Mouse (Mus musculus): ENCODE measurements at regions not wholly inside any gene's neighbourhood (a gene's known extent, or its start where the extent isn't known, plus 50 kb on each side); places are given as distances from the start of the nearest gene placed in this dataset.
"Not testable (repeated sequence)": the region's sequence is repeated elsewhere in the genome, so short reads cannot be mapped to it uniquely, and the experiment has no call there.

DNA sequence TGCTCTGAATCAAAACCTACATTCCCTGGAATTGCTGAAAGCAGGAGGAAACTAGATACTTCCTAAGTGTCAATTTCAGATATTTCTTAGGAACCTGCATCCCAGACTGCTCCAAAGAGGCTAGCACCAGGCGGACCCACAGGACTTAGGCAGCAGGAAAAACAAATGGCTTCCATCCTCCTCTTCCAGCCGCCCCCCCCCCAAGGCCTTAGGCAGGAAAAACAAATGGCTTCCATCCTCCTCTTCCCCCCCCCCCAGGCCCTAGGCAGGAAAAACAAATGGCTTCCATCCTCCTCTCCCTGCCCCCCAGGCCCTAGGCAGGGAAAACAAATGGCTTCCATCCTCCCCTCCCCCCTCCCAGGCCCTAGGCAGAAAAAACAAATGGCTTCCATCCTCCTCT is 64.5 kb upstream of the Nap1l2 start:
- 52% methylated on average over 2 of the region's 2 CpGs for WGBS
- ATAC-seq, result no peak
- no peaks in the 10 kb centered on the region for H3K4me1 ChIP-seq (ENCODE audit: insufficient read depth, low read depth, low read length)

DNA sequence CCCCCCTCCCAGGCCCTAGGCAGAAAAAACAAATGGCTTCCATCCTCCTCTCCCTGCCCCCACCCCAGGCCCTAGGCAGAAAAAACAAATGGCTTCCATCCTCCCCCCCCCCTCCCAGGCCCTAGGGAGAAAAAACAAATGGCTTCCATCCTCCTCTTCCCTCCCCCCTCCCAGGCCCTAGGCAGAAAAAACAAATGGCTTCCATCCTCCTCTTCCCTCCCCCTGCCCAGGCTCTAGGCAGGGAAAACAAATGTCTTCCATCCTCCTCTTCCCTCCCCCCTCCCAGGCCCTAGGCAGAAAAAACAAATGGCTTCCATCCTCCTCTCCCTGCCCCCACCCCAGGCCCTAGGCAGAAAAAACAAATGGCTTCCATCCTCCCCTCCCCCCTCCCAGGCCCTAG is 65.0 kb upstream of the Nap1l2 start:
- not testable (repeated sequence) for H3K4me1 ChIP-seq (ENCODE audit: insufficient read depth, low read depth, low read length); H3K9ac ChIP-seq (replicated peaks; ENCODE audit: low read depth); H3K36me3 ChIP-seq (ENCODE audit: insufficient read depth, low read length); H3K4me3 ChIP-seq (ENCODE audit: low read depth, low read length); ATAC-seq; H3K4me2 ChIP-seq (replicated peaks; ENCODE audit: low read depth, low read length); DNase-seq (ENCODE audit: low spot score); H3K27ac ChIP-seq (ENCODE audit: low read length); H3K9me3 ChIP-seq (ENCODE audit: low read length); H3K27me3 ChIP-seq (replicated peaks; ENCODE audit: insufficient read depth, low read length)

More for the DNA sequence above, 64.5 kb upstream of the Nap1l2 start:
- no peak for DNase-seq (ENCODE audit: low spot score)
- no peak for TF ChIP-seq EP300 (IDR thresholded peaks at IDR 0.05)
- TF ChIP-seq CTCF (IDR thresholded peaks at IDR 0.05), result no peak
- Histone ChIP-seq H3K27me3 (replicated peaks; ENCODE audit: insufficient read depth, low read length) (no peaks in the 10 kb centered on the region), H3K9ac (replicated peaks; ENCODE audit: low read depth) (no peak overlapping the region), H3K4me3 (ENCODE audit: low read depth, low read length) (no peak overlapping the region), H3K36me3 (ENCODE audit: insufficient read depth, low read length) (no peaks in the 10 kb centered on the region), H3K9me3 (ENCODE audit: low read length) (no peaks in the 10 kb centered on the region), H3K4me2 (replicated peaks; ENCODE audit: low read depth, low read length) (no peak overlapping the region), H3K27ac (ENCODE audit: low read length) (no peak overlapping the region)

DNA sequence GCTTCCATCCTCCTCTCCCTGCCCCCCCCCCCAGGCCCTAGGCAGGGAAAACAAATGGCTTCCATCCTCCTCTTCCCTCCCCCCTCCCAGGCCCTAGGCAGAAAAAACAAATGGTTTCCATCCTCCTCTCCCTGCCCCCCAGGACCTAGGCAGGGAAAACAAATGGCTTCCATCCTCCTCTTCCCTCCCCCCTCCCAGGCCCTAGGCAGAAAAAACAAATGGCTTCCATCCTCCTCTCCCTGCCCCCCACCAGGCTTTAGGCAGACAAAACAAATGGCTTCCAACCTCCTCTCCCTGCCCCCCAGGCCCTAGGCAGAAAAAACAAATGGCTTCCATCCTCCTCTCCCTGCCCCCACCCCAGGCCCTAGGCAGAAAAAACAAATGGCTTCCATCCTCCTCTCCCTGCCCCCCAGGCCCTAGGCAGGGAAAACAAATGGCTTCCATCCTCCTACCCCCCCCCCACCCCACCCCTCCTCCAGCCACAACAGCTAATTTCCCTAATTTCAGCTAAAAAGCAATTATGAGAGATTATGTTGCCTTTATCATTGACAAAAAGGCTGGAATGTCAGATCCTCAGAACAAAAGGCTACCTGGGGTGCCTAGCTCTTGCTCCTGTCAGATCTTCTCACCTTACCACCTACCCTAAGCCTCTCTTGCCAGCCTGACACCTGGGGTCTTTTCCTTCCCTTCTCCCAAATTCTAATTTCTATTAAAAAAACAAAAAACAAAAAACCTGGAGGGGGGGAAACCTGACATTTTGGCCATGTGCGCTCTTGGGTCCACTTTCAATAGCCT is 65.8 kb upstream of the Nap1l2 start:
- whole genome bisulfite sequencing, result 63% methylated on average over 1 of the region's 1 CpGs
- H3K9ac ChIP-seq (replicated peaks; ENCODE audit: low read depth); H3K4me3 ChIP-seq (ENCODE audit: low read depth, low read length); H3K27ac ChIP-seq (ENCODE audit: low read length); H3K9me3 ChIP-seq (ENCODE audit: low read length); H3K4me2 ChIP-seq (replicated peaks; ENCODE audit: low read depth, low read length); H3K36me3 ChIP-seq (ENCODE audit: insufficient read depth, low read length); H3K4me1 ChIP-seq (ENCODE audit: insufficient read depth, low read depth, low read length); H3K27me3 ChIP-seq (replicated peaks; ENCODE audit: insufficient read depth, low read length); DNase-seq (ENCODE audit: low spot score); ATAC-seq: not testable (repeated sequence)

DNA sequence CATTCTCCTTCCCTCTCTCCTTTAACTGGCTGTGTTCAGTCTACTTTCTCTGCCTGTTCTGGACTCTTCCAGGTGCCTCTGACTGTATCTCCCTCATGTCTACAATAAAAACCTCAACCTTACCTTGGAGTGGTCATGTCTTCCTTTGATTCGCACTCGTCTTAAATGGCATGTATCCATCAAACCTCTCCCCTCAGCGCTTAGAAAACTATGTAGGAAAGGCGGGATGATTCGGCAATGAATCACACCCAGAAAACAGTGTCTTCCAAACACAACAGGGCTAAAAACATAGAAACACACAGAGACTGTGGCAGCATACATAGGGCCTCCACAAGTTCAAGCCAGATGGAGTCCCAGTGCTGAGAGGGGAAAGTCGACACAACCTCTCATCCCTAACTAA is 66.4 kb upstream of the Nap1l2 start:
- H3K4me1 ChIP-seq (ENCODE audit: insufficient read depth, low read depth, low read length), result no peaks in the 10 kb centered on the region
- 84% methylated on average over 6 of the region's 6 CpGs for WGBS
- no peak for DNase-seq (ENCODE audit: low spot score)
- no peak overlapping the region for H3K4me2 ChIP-seq (replicated peaks; ENCODE audit: low read depth, low read length)
- no peaks in the 10 kb centered on the region for H3K27me3 ChIP-seq (replicated peaks; ENCODE audit: insufficient read depth, low read length)
- no peaks in the 10 kb centered on the region for H3K36me3 ChIP-seq (ENCODE audit: insufficient read depth, low read length)
- TF ChIP-seq EP300 (IDR thresholded peaks at IDR 0.05) (no peak), CTCF (IDR thresholded peaks at IDR 0.05) (no peak)
- no peak overlapping the region for H3K9ac ChIP-seq (replicated peaks; ENCODE audit: low read depth)
- H3K27ac ChIP-seq (ENCODE audit: low read length), result no peak overlapping the region
- no peaks in the 10 kb centered on the region for H3K9me3 ChIP-seq (ENCODE audit: low read length)
- ATAC-seq, result no peak
- H3K4me3 ChIP-seq (ENCODE audit: low read depth, low read length), result no peak overlapping the region

DNA sequence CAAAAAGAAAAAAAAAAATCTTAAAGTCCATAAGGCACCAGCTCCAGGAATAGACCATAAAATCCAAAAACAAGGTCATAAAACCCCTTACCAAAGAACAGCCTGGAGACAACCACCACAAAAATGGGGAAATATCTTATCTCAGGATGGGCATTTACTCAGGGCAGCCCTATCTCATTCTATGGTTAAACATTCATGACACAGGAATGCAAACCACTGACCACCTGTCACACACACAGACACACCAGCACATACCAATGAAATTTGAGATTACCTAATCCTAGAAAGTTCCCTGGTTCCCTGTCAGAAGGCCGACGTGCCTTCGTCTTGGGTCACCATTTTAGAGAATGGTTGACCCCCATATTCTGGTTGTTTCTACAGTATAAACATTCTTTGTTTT is 66.3 kb upstream of the Cdx4 start:
- TF ChIP-seq EP300 (IDR thresholded peaks at IDR 0.05) (no peak), CTCF (IDR thresholded peaks at IDR 0.05) (no peak)
- 42% methylated on average over 3 of the region's 3 CpGs for WGBS

DNA sequence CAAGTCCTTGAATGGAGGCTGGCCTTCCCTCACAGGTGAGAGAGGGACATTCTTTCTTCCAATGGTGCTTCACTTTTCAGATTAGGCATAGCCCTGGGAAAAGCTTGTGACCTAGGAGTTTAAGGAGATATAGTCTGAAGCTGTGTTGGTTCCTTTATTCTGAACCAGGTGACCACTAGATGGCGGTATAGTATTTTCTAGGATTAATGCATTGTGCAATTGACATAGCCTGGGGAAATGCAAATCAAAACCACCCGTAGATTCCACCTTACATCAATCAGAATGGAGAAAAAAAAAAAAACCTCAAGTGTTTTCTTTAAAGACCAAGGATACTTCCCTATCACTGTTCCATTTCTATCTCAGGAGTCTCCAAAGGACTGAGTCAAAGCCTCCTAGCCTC is 61.3 kb upstream of the Cdx4 start:
- no peaks in the 10 kb centered on the region for H3K4me1 ChIP-seq (ENCODE audit: insufficient read depth, low read depth, low read length)
- no peaks in the 10 kb centered on the region for H3K36me3 ChIP-seq (ENCODE audit: insufficient read depth, low read length)
- no peak overlapping the region for H3K9ac ChIP-seq (replicated peaks; ENCODE audit: low read depth)
- TF ChIP-seq CTCF (IDR thresholded peaks at IDR 0.05), result peak; percentile 71
- no peak for TF ChIP-seq EP300 (IDR thresholded peaks at IDR 0.05)
- WGBS, result 12% methylated on average over 2 of the region's 2 CpGs
- H3K9me3 ChIP-seq (ENCODE audit: low read length), result no peaks in the 10 kb centered on the region
- H3K27me3 ChIP-seq (replicated peaks; ENCODE audit: insufficient read depth, low read length), result no peaks in the 10 kb centered on the region
- H3K4me3 ChIP-seq (ENCODE audit: low read depth, low read length), result no peak overlapping the region
- no peak for ATAC-seq
- no peak overlapping the region for H3K27ac ChIP-seq (ENCODE audit: low read length)
- no peak overlapping the region for H3K4me2 ChIP-seq (replicated peaks; ENCODE audit: low read depth, low read length)
- DNase-seq (ENCODE audit: low spot score), result peak; percentile 45

More for the DNA sequence above, 66.3 kb upstream of the Cdx4 start:
- DNase-seq (ENCODE audit: low spot score) (no peak), ATAC-seq (no peak)
- Histone ChIP-seq H3K4me1 (ENCODE audit: insufficient read depth, low read depth, low read length) (no peaks in the 10 kb centered on the region), H3K4me3 (ENCODE audit: low read depth, low read length) (no peak overlapping the region), H3K27ac (ENCODE audit: low read length) (no peak overlapping the region), H3K4me2 (replicated peaks; ENCODE audit: low read depth, low read length) (no peak overlapping the region), H3K9me3 (ENCODE audit: low read length) (no peaks in the 10 kb centered on the region), H3K27me3 (replicated peaks; ENCODE audit: insufficient read depth, low read length) (no peaks in the 10 kb centered on the region), H3K9ac (replicated peaks; ENCODE audit: low read depth) (no peak overlapping the region), H3K36me3 (ENCODE audit: insufficient read depth, low read length) (no peaks in the 10 kb centered on the region)

All from lung, postnatal 0 days (tissue).